ENCODE assay signal across 11 mouse cellular contexts in genomic region chr11:62929799-62930198, GRCm38 (mm10). TPM values are rescaled to one million over a fixed set of nuclear protein-coding genes. Genes with fewer than 3 reads are reported as not detected.
A peak's percentile ranks its signal among the peaks of the same experiment; 100 is the strongest.
DNase-seq lines count a peak whose midpoint lies in the region; ATAC-seq and TF ChIP-seq lines count a peak whose summit lies in the region.
"Had no signal": no experiment of that assay in that cellular context is flagged by ENCODE, and none has a peak within 500 bp of the region (broad histone marks: within the 10 kb centered on the region; RNA-seq: fewer than 3 reads in every experiment).

No protein-coding gene starts in this region.

- H3K4me1 ChIP-seq in stomach, embryonic 15.5 days = no peaks in the 10 kb centered on the region
- H3K4me1 ChIP-seq in stomach, postnatal 0 days (replicated peaks; ENCODE audit: control insufficient read depth, insufficient read depth) = no peaks in the 10 kb centered on the region
- H3K4me1 ChIP-seq in liver, adult 2 months (ENCODE audit: control insufficient read depth, insufficient read depth, low read length) = peaks cover 9% of the 10 kb centered on the region
- H3K4me1 ChIP-seq: limb, embryonic 15.5 days had no signal

- H3K4me2 ChIP-seq in stomach, embryonic 15.5 days = no peak overlapping the region
- no peak overlapping the region for H3K4me2 ChIP-seq in stomach, postnatal 0 days (replicated peaks; ENCODE audit: low read depth)
- H3K4me2 ChIP-seq: limb, embryonic 15.5 days had no signal

- 37% methylated on average over 3 of the region's 3 CpGs for WGBS in stomach, embryonic 15.5 days
- 40% methylated on average over 3 of the region's 3 CpGs for WGBS in stomach, postnatal 0 days
- 30% methylated on average over 3 of the region's 3 CpGs for WGBS in liver, adult 2 months

- no peak for ATAC-seq in CD4-positive, CD25-positive, alpha-beta regulatory T cell, adult 4 months
- peak; percentile 80 for ATAC-seq in stomach, embryonic 15.5 days (ENCODE audit: insufficient read depth, low FRiP score, low read depth)
- no peak for ATAC-seq in stomach, postnatal 0 days (ENCODE audit: low FRiP score, low TSS enrichment)

- H3K4me3 ChIP-seq in stomach, embryonic 15.5 days (replicated peaks) = no peak overlapping the region
- no peak overlapping the region for H3K4me3 ChIP-seq in stomach, postnatal 0 days (ENCODE audit: low read depth, low read length)
- H3K4me3 ChIP-seq in liver, adult 2 months (ENCODE audit: insufficient read depth, low read depth, low read length) = no peak overlapping the region
- H3K4me3 ChIP-seq: limb, embryonic 15.5 days had no signal

- no peak overlapping the region for H3K9ac ChIP-seq in stomach, embryonic 15.5 days
- no peak overlapping the region for H3K9ac ChIP-seq in stomach, postnatal 0 days (ENCODE audit: low read length)
- H3K9ac ChIP-seq in liver, adult 2 months (ENCODE audit: low read depth, low read length) = no peak overlapping the region
- H3K9ac ChIP-seq: limb, embryonic 15.5 days had no signal

- no peaks in the 10 kb centered on the region for H3K79me2 ChIP-seq in liver, adult 2 months (ENCODE audit: control insufficient read depth, insufficient read depth, low read length)

- no peak for TF ChIP-seq EP300 in stomach, postnatal 0 days (optimal IDR thresholded peaks at IDR 0.05)

- no peak overlapping the region for H3K27ac ChIP-seq in stomach, embryonic 15.5 days
- no peak overlapping the region for H3K27ac ChIP-seq in stomach, postnatal 0 days (replicated peaks)
- H3K27ac ChIP-seq in liver, adult 2 months (replicated peaks; ENCODE audit: insufficient read depth, low read depth, low read length) = no peak overlapping the region
- H3K27ac ChIP-seq: limb, embryonic 15.5 days had no signal

- H3K9me3 ChIP-seq in stomach, embryonic 15.5 days = no peaks in the 10 kb centered on the region
- peaks cover 2% of the 10 kb centered on the region; the same call in 1 of the 2 replicates for H3K9me3 ChIP-seq in stomach, postnatal 0 days (ENCODE audit: control insufficient read depth, low read length)

- no peaks in the 10 kb centered on the region for H3K36me3 ChIP-seq in stomach, embryonic 15.5 days
- H3K36me3 ChIP-seq in stomach, postnatal 0 days (ENCODE audit: control insufficient read depth, insufficient read depth, low read length) = no peaks in the 10 kb centered on the region
- H3K36me3 ChIP-seq in liver, adult 2 months (ENCODE audit: control insufficient read depth, insufficient read depth, low read length) = no peaks in the 10 kb centered on the region
- H3K36me3 ChIP-seq: limb, embryonic 15.5 days had no signal

- no peaks in the 10 kb centered on the region for H3K27me3 ChIP-seq in stomach, embryonic 15.5 days (replicated peaks)
- no peaks in the 10 kb centered on the region for H3K27me3 ChIP-seq in stomach, postnatal 0 days (ENCODE audit: control insufficient read depth, insufficient read depth, low read length)
- peaks cover 2% of the 10 kb centered on the region; the same call in 1 of the 2 replicates for H3K27me3 ChIP-seq in liver, adult 2 months (ENCODE audit: control insufficient read depth, insufficient read depth, low read length)
- H3K27me3 ChIP-seq: limb, embryonic 15.5 days had no signal

- peak; percentile 3 for DNase-seq in CD4-positive, CD25-positive, alpha-beta regulatory T cell, adult 2 months (ENCODE audit: low read depth, low spot score)
- DNase-seq in stomach, postnatal 0 days (ENCODE audit: low spot score) = no peak
- DNase-seq in liver, adult 2 months (ENCODE audit: extremely low read depth, low read depth, low spot score) = peak; percentile 38
- no peak for DNase-seq in layer of hippocampus, adult 9-10 months (ENCODE audit: low spot score)
- DNase-seq in gastrocnemius, postnatal 4 days (ENCODE audit: low spot score in 2 of 2) = no peak
- no peak for DNase-seq in cerebellum, postnatal 14 days

- no peak for TF ChIP-seq CTCF in stomach, postnatal 0 days (IDR thresholded peaks at IDR 0.05; ENCODE audit: low read depth)
- no peak for TF ChIP-seq CTCF in liver, adult 2 months (IDR thresholded peaks at IDR 0.05; ENCODE audit: low read depth, low read length)

- TF ChIP-seq POLR2A in liver, adult 2 months (IDR thresholded peaks at IDR 0.05; ENCODE audit: extremely low read depth, insufficient read depth, low read length) = no peak

RNA-seq across cellular contexts. Expression of gene Cdrt4, which starts 21.2 kb away (rescaled TPM):
- polyA plus RNA-seq in CD4-positive, CD25-positive, alpha-beta regulatory T cell, adult 4 months (2017; shearing (Covaris generic)) = not detected
- 0.19 and 0.26 TPM in 2 replicates for polyA plus RNA-seq in stomach, embryonic 15.5 days (2015; fragmentation: Nextera tagmentation; extraction: Ambion mirVana)
- polyA plus RNA-seq in stomach, postnatal 0 days (2015; fragmentation: Nextera tagmentation; extraction: Ambion mirVana) = 0.15 TPM in 1 of 2 replicates, not detected in the other
- not detected in 2 replicates for total RNA-seq in liver, adult 2 months (2014; rRNA removed)
- not detected in 2 replicates for polyA plus RNA-seq in liver, adult 2 months (2012; rRNA removed)
- under 1 TPM in 1 of 2 experiments, not detected in 1; 0.66 TPM for total RNA-seq in gastrocnemius, postnatal 4 days (2021)
- polyA plus RNA-seq: embryonic facial prominence, embryonic 11.5 days; neural tube, embryonic 14.5 days had no signal

RNA-seq across cellular contexts. Expression of gene Tvp23b, which starts 50.5 kb away (rescaled TPM):
- 10 to 100 TPM; 57.6 to 61.6 TPM for polyA plus RNA-seq in CD4-positive, CD25-positive, alpha-beta regulatory T cell, adult 4 months (2017; shearing (Covaris generic))
- 76.7 and 80.1 TPM in 2 replicates for polyA plus RNA-seq in stomach, embryonic 15.5 days (2015; fragmentation: Nextera tagmentation; extraction: Ambion mirVana)
- polyA plus RNA-seq in stomach, postnatal 0 days (2015; fragmentation: Nextera tagmentation; extraction: Ambion mirVana) = 67.2 and 71.1 TPM in 2 replicates
- total RNA-seq in liver, adult 2 months (2014; rRNA removed) = 23.8 and 31.0 TPM in 2 replicates
- polyA plus RNA-seq in liver, adult 2 months (2012; rRNA removed) = 10.1 and 12.1 TPM in 2 replicates
- 10 to 100 TPM; 18.9 to 20.4 TPM for total RNA-seq in gastrocnemius, postnatal 4 days (2021)

Comparison
In these comparisons a context has a peak if more than half of its experiments do, and no peak if none do; other contexts are left out.
1. DNase-seq: peak in CD4-positive, CD25-positive, alpha-beta regulatory T cell, adult 2 months (single experiment) and liver, adult 2 months (single experiment); none in stomach, postnatal 0 days (single experiment), layer of hippocampus, adult 9-10 months (single experiment), gastrocnemius, postnatal 4 days (0 of 2) and cerebellum, postnatal 14 days (0 of 2).